Mouse (Mus musculus) testis, adult 2 months (tissue): ENCODE data around the gene Pold2.

Experiments used
- CTCF ChIP-seq: fragments of 200-500 bp; IDR thresholded peaks from 2 replicates; pipeline ENCODE4 v1.5.1; 2012; ENCODE audit warnings: low read depth, mild to moderate bottlenecking, inconsistent platforms, low read length, moderate library complexity; ENCODE audit not compliant: control insufficient read depth, insufficient read depth, insufficient replicate concordance
- POLR2A ChIP-seq: fragments of 200-500 bp; IDR thresholded peaks from 2 replicates; pipeline ENCODE4 v1.6.1; 2012; ENCODE audit warnings: low read depth, mild to moderate bottlenecking, inconsistent platforms, low read length, moderate library complexity; ENCODE audit not compliant: control insufficient read depth

DNA sequence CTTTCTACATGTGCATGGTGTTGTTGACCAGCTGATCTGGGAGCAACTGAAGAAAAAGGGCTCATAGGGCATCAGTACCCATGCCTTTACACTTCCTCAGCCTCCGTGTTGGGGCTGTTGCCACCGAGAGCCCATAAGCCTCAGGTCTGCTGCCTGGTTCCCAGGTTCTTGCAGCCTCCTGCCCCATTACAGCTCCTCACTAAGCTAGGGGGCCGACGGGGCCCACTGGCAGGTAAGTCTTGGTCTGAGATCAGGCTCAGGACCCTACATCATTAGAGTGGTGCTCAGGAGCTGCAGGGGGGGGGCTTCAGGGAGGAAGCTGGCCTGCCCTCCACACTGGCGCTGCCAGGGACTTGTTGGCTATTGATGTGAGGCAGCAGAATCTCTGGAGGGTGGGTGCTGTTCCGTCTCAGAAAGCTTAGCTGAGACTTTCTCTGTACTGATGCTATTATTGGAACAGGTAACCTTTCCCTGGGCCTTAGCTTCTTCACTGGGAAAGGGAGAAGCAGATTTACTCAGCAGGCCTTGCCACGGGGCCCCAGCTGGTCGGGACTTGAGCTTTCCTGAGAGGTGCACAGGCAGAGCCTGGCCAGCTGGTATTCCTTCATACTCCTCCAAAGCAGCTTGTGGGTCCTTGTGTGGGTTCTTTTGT lies 21.5 kb downstream of the Pold2 start:
- TF ChIP-seq POLR2A (no peak), CTCF (no peak)
